Mouse (Mus musculus) ovary, postnatal 14 days (tissue): ENCODE data around the gene Ankrd33b.

Experiments
- DNase-seq: peaks from one replicate; pipeline ENCODE4 v3.0.0; 2022; ENCODE audit warnings: low spot score

Ankrd33b gene

GRCm38 (mm10) chr15:31302293-31302990 is 65.1 kb downstream of the Ankrd33b start:
- DNase-seq = no peak

- DNase-seq = no peak
These were observed 68.1 kb downstream of the Ankrd33b start for GRCm38 (mm10) chr15:31299258-31299917.

GRCm38 (mm10) chr15:31297777-31298137 is 69.8 kb downstream of the Ankrd33b start:
- no peak for DNase-seq

- no peak for DNase-seq
These were observed 70.4 kb downstream of the Ankrd33b start for GRCm38 (mm10) chr15:31296882-31297776.

- no peak for DNase-seq
These were observed 73.2 kb downstream of the Ankrd33b start for GRCm38 (mm10) chr15:31294311-31294710.

GRCm38 (mm10) chr15:31292627-31293026 is 74.9 kb downstream of the Ankrd33b start:
- DNase-seq = no peak

GRCm38 (mm10) chr15:31285695-31286094 is 81.8 kb downstream of the Ankrd33b start:
- DNase-seq = no peak

- no peak for DNase-seq
These were observed 82.4 kb downstream of the Ankrd33b start for GRCm38 (mm10) chr15:31284922-31285631.

- DNase-seq = no peak
These were observed 83.4 kb downstream of the Ankrd33b start for GRCm38 (mm10) chr15:31284142-31284541.

GRCm38 (mm10) chr15:31282353-31282752 is 85.2 kb downstream of the Ankrd33b start:
- DNase-seq = no peak

- DNase-seq = no peak
These were observed 85.7 kb downstream of the Ankrd33b start for GRCm38 (mm10) chr15:31281830-31282229.

- DNase-seq = no peak
These were observed 86.8 kb downstream of the Ankrd33b start for GRCm38 (mm10) chr15:31280683-31281082.

GRCm38 (mm10) chr15:31280059-31280458 is 87.5 kb downstream of the Ankrd33b start:
- no peak for DNase-seq

- DNase-seq = no peak
These were observed 87.9 kb downstream of the Ankrd33b start for GRCm38 (mm10) chr15:31279577-31280004.

GRCm38 (mm10) chr15:31279120-31279519 is 88.4 kb downstream of the Ankrd33b start:
- DNase-seq = no peak

- no peak for DNase-seq
These were observed 89.4 kb downstream of the Ankrd33b start for GRCm38 (mm10) chr15:31278090-31278489.

- no peak for DNase-seq
These were observed 94.0 kb downstream of the Ankrd33b start for GRCm38 (mm10) chr15:31273509-31273908.

- no peak for DNase-seq
These were observed 94.8 kb downstream of the Ankrd33b start for GRCm38 (mm10) chr15:31272695-31273094.

- no peak for DNase-seq
These were observed 98.0 kb downstream of the Ankrd33b start for GRCm38 (mm10) chr15:31269558-31269957.

- no peak for DNase-seq
These were observed 99.4 kb downstream of the Ankrd33b start for GRCm38 (mm10) chr15:31268148-31268547.

- no peak for DNase-seq
These were observed 101.7 kb downstream of the Ankrd33b start for GRCm38 (mm10) chr15:31265845-31266244.

- DNase-seq = no peak
These were observed 102.1 kb downstream of the Ankrd33b start for GRCm38 (mm10) chr15:31265404-31265803.
